Mouse (Mus musculus): ENCODE measurements around the gene Zdhhc23.

DNA sequence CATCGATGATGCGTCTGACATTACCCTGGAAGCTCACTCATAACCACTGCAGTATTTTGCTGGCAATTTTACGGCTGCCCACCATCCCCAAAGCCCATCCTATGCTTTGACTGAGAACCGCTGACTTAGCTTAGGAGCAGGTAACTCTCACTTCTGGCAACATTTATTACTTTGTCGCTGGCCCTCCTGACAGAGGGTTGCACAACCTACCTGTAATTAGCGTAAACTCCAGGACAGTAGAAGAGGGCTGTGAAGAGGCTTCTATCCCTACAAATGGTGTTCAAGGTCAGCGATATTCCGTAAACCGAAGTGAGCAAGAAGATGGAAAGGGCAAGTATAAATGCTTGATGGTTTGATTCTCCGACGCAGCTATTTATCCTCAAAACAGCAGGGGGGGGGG, 8.4 kb downstream of the Zdhhc23 start:
- no peak for TF ChIP-seq MAFK (IDR thresholded peaks at IDR 0.05; ENCODE audit: insufficient read depth, low read depth, low read length)
- TF ChIP-seq HCFC1 (IDR thresholded peaks at IDR 0.05; ENCODE audit: borderline replicate concordance, insufficient read depth, low read length): no peak
- no peak for TF ChIP-seq ZC3H11A (IDR thresholded peaks at IDR 0.05; ENCODE audit: borderline replicate concordance, low read depth, low read length)
- TF ChIP-seq CHD2 (IDR thresholded peaks at IDR 0.05; ENCODE audit: low read depth, low read length): no peak
- no peak for TF ChIP-seq ZNF384 (IDR thresholded peaks at IDR 0.05; ENCODE audit: low read depth, low read length)

Data from ES-E14 (cell line).